ENCODE assay signal across 9 mouse cellular contexts in the genomic region with DNA sequence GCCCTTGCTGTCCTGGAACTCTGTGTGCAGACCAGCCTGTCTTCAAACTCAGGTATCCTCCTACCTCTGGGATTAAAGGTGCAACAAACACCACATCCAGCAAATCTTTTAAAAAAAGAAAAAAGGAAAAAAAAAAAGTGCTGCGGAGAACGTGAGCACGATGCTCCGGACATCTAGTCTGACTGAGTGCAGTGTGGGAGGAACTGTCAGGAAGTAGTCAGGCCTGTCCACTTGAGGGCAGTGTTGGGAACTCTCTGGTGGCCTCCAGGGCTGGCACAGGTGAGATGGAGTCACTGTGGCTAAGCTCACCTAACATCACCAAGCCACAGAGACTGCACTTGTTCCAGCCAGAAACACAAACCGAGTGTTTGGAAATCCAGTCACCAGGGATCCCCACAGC. TPM values are rescaled to one million over a fixed set of nuclear protein-coding genes. Genes with fewer than 3 reads are reported as not detected.
A peak's percentile ranks its signal among the peaks of the same experiment; 100 is the strongest.
DNase-seq lines count a peak whose midpoint lies in the region; ATAC-seq and TF ChIP-seq lines count a peak whose summit lies in the region.
"Had no signal": no experiment of that assay in that cellular context is flagged by ENCODE, and none has a peak within 500 bp of the region (broad histone marks: within the 10 kb centered on the region; RNA-seq: fewer than 3 reads in every experiment).

No protein-coding gene starts in this region.

- peak overlapping the region; percentile 34 for H3K4me2 ChIP-seq in liver, embryonic 16.5 days (ENCODE audit: low read depth, low read length)
- H3K4me2 ChIP-seq: midbrain, embryonic 12.5 days had no signal

- peak; percentile 70; the same call in 1 of the 2 replicates for TF ChIP-seq CTCF in small intestine, adult 2 months (IDR thresholded peaks at IDR 0.05; ENCODE audit: extremely low read depth, insufficient read length, insufficient replicate concordance, low read depth, low read length)

- peaks cover 9% of the 10 kb centered on the region for H3K4me1 ChIP-seq in liver, embryonic 16.5 days (ENCODE audit: control insufficient read depth, low read depth, low read length)
- H3K4me1 ChIP-seq in small intestine, adult 2 months (ENCODE audit: control insufficient read depth, insufficient read depth, insufficient read length, low read length): 0 out of 2 replicates have a peak, but pooled peaks cover 2% of the 10 kb centered on the region
- H3K4me1 ChIP-seq: midbrain, embryonic 12.5 days had no signal

- H3K9me3 ChIP-seq in liver, embryonic 16.5 days (replicated peaks; ENCODE audit: control insufficient read depth, low read length): peaks cover under 1% of the 10 kb centered on the region; the same call in 1 of the 2 replicates

- no peaks in the 10 kb centered on the region for H3K36me3 ChIP-seq in liver, embryonic 16.5 days (ENCODE audit: control insufficient read depth, insufficient read depth)
- no peaks in the 10 kb centered on the region for H3K36me3 ChIP-seq in small intestine, adult 2 months (ENCODE audit: control insufficient read depth, insufficient read depth, low read length)
- H3K36me3 ChIP-seq: midbrain, embryonic 12.5 days had no signal

- H3K4me3 ChIP-seq in liver, embryonic 16.5 days (ENCODE audit: low read depth, low read length): no peak overlapping the region
- H3K4me3 ChIP-seq in small intestine, adult 2 months (ENCODE audit: low read depth, low read length): no peak overlapping the region
- H3K4me3 ChIP-seq: midbrain, embryonic 12.5 days had no signal

- WGBS in liver, embryonic 16.5 days (ENCODE audit: insufficient replicate concordance): 23% methylated on average over 5 of the region's 5 CpGs
- WGBS in small intestine, adult 2 months: 19% methylated on average over 5 of the region's 5 CpGs

- ATAC-seq in inflammation-experienced regulatory T-cells, adult 6 months: peak; percentile 76
- 0 out of 2 replicates have a peak, but pooled peaks have one; percentile 54 for ATAC-seq in liver, embryonic 16.5 days (ENCODE audit: low read depth)

- DNase-seq in ovary, adult 18-20 months (ENCODE audit: low spot score): peak; percentile 18
- no peak for DNase-seq in ovary, postnatal 10 days (ENCODE audit: low spot score)
- DNase-seq in adrenal gland, adult 2 months: peak; percentile 61
- DNase-seq in embryo, embryonic 10.5 days (ENCODE audit: low spot score): peak; percentile 57
- no peak for DNase-seq in frontal cortex, postnatal 10 days (ENCODE audit: low spot score in 2 of 2)

- no peaks in the 10 kb centered on the region for H3K27me3 ChIP-seq in liver, embryonic 16.5 days (ENCODE audit: control insufficient read depth, insufficient read depth, low read depth, low read length)
- H3K27me3 ChIP-seq in small intestine, adult 2 months (ENCODE audit: control insufficient read depth, insufficient read depth, low read length): no peaks in the 10 kb centered on the region

- no peak for TF ChIP-seq POLR2A in small intestine, adult 2 months (IDR thresholded peaks at IDR 0.05; ENCODE audit: low read depth, low read length)

- H3K27ac ChIP-seq in liver, embryonic 16.5 days (ENCODE audit: low read length): no peak overlapping the region
- H3K27ac ChIP-seq in small intestine, adult 2 months (ENCODE audit: insufficient read depth, low read depth, low read length): no peak overlapping the region
- H3K27ac ChIP-seq: midbrain, embryonic 12.5 days had no signal

- H3K9ac ChIP-seq in liver, embryonic 16.5 days (ENCODE audit: low read depth, low read length): no peak overlapping the region
- H3K9ac ChIP-seq: midbrain, embryonic 12.5 days had no signal

RNA-seq across cellular contexts. Expression of a gene that starts 8.1 kb away (rescaled TPM):
- total RNA-seq in adrenal gland, adult 2 months (2021): 1 to 10 TPM; 3.0 to 3.3 TPM
- polyA plus RNA-seq in adrenal gland, adult 2 months (2012; rRNA removed): 5.5 and 7.9 TPM in 2 replicates
- not detected for polyA plus RNA-seq in inflammation-experienced regulatory T-cells, adult 6 months (2017; shearing (Covaris generic))
- 0.14 and 0.31 TPM in 2 replicates for polyA plus RNA-seq in liver, embryonic 16.5 days (2015; fragmentation: Nextera tagmentation; extraction: Ambion mirVana)
- polyA plus RNA-seq in small intestine, adult 2 months (2012; rRNA removed): 0.17 and 0.44 TPM in 2 replicates

RNA-seq across cellular contexts. Expression of a gene that starts 8.5 kb away (rescaled TPM):
- 10 to 100 TPM; 28.9 to 55.6 TPM for total RNA-seq in adrenal gland, adult 2 months (2021)
- polyA plus RNA-seq in adrenal gland, adult 2 months (2012; rRNA removed): 60.9 and 75.8 TPM in 2 replicates
- 10 to 100 TPM; 58.2 to 69.1 (median 59.0) TPM for polyA plus RNA-seq in inflammation-experienced regulatory T-cells, adult 6 months (2017; shearing (Covaris generic))
- 12.9 and 13.3 TPM in 2 replicates for polyA plus RNA-seq in liver, embryonic 16.5 days (2015; fragmentation: Nextera tagmentation; extraction: Ambion mirVana)
- 13.9 and 24.7 TPM in 2 replicates for polyA plus RNA-seq in small intestine, adult 2 months (2012; rRNA removed)

RNA-seq across cellular contexts. Expression of a gene that starts 15.4 kb away (rescaled TPM):
- 10 to 100 TPM in 1 of 2 experiments, 1 to 10 TPM in 1; 7.2 to 23.9 TPM for total RNA-seq in adrenal gland, adult 2 months (2021)
- polyA plus RNA-seq in adrenal gland, adult 2 months (2012; rRNA removed): 2.5 and 3.2 TPM in 2 replicates
- 1 to 10 TPM in 2 of 3 experiments, under 1 TPM in 1; 0.53 to 3.8 (median 3.5) TPM for polyA plus RNA-seq in inflammation-experienced regulatory T-cells, adult 6 months (2017; shearing (Covaris generic))
- polyA plus RNA-seq in liver, embryonic 16.5 days (2015; fragmentation: Nextera tagmentation; extraction: Ambion mirVana): 0.99 and 1.0 TPM in 2 replicates
- 0.10 and 0.13 TPM in 2 replicates for polyA plus RNA-seq in small intestine, adult 2 months (2012; rRNA removed)

Comparison
In these comparisons a context has a peak if more than half of its experiments do, and no peak if none do; other contexts are left out.
1. DNase-seq: peak in ovary, adult 18-20 months (single experiment), adrenal gland, adult 2 months (single experiment) and embryo, embryonic 10.5 days (single experiment); none in ovary, postnatal 10 days (single experiment) and frontal cortex, postnatal 10 days (0 of 2).